Mouse (Mus musculus) c-Kit-positive CD71-positive TER-119-positive erythroid progenitor cells, embryonic 14.5 days (primary cell): Measurements from ENCODE around the gene Tmx4.
A peak's percentile ranks its signal among the peaks of the same experiment; 100 is the strongest.
"Not testable (repeated sequence)": the region's sequence is repeated elsewhere in the genome, so short reads cannot be mapped to it uniquely, and the experiment has no call there.

Experiments
- DNase-seq: peaks from one replicate; pipeline ENCODE4 v3.0.0-alpha.2; 2013; ENCODE audit warnings: low spot score

The Tmx4 gene

GRCm38 (mm10) chr2:134643514-134644300 is at the start of gene Tmx4:
Gene Tmx4, minus strand, starts transcription at chr2:134644145.
- DNase-seq: peak; percentile 94

- no peak for DNase-seq
Measured at GRCm38 (mm10) chr2:134692125-134692524, 48.2 kb upstream of the Tmx4 start.

- no peak for DNase-seq
Measured at GRCm38 (mm10) chr2:134691055-134691454, 47.1 kb upstream of the Tmx4 start.

- DNase-seq: no peak
Measured at GRCm38 (mm10) chr2:134682326-134682725, 38.4 kb upstream of the Tmx4 start.

GRCm38 (mm10) chr2:134681271-134681961 is 37.5 kb upstream of the Tmx4 start:
- no peak for DNase-seq

- no peak for DNase-seq
Measured at GRCm38 (mm10) chr2:134679567-134679966, 35.6 kb upstream of the Tmx4 start.

GRCm38 (mm10) chr2:134675465-134675864 is 31.5 kb upstream of the Tmx4 start:
- DNase-seq: no peak

- DNase-seq: peak; percentile 52
Measured at GRCm38 (mm10) chr2:134673604-134674003, 29.7 kb upstream of the Tmx4 start.

GRCm38 (mm10) chr2:134656477-134656876 is 12.5 kb upstream of the Tmx4 start:
- no peak for DNase-seq

GRCm38 (mm10) chr2:134654668-134655067 is 10.7 kb upstream of the Tmx4 start:
- no peak for DNase-seq

GRCm38 (mm10) chr2:134652759-134653158 is 8.8 kb upstream of the Tmx4 start:
- no peak for DNase-seq

- no peak for DNase-seq
Measured at GRCm38 (mm10) chr2:134648999-134649398, 5.1 kb upstream of the Tmx4 start.

- no peak for DNase-seq
Measured at GRCm38 (mm10) chr2:134645752-134646151, 1.8 kb upstream of the Tmx4 start.

GRCm38 (mm10) chr2:134645166-134645565 is 1.2 kb upstream of the Tmx4 start:
- no peak for DNase-seq

GRCm38 (mm10) chr2:134644301-134644912 is 462 bp upstream of the Tmx4 start:
- DNase-seq: no peak

- DNase-seq: no peak
Measured at GRCm38 (mm10) chr2:134642377-134642776, 1.6 kb downstream of the Tmx4 start.

- DNase-seq: no peak
Measured at GRCm38 (mm10) chr2:134641372-134641771, 2.6 kb downstream of the Tmx4 start.

- DNase-seq: no peak
Measured at GRCm38 (mm10) chr2:134640398-134640797, 3.5 kb downstream of the Tmx4 start.

- DNase-seq: not testable (repeated sequence)
Measured at GRCm38 (mm10) chr2:134628541-134628940, 15.4 kb downstream of the Tmx4 start.

- DNase-seq: no peak
Measured at GRCm38 (mm10) chr2:134604935-134605334, 39.0 kb downstream of the Tmx4 start.

GRCm38 (mm10) chr2:134591081-134591694 is 52.8 kb downstream of the Tmx4 start:
- DNase-seq: no peak

- no peak for DNase-seq
Measured at GRCm38 (mm10) chr2:134585243-134585642, 58.7 kb downstream of the Tmx4 start.

- no peak for DNase-seq
Measured at GRCm38 (mm10) chr2:134559422-134559821, 84.5 kb downstream of the Tmx4 start.
